Mouse (Mus musculus): ENCODE results near the gene Spryd3. TPM values are rescaled to one million over a fixed set of nuclear protein-coding genes. Genes with fewer than 3 reads are reported as not detected.

The Spryd3 gene
- polyA plus RNA-seq (2012; rRNA removed) = 40.8 and 55.2 TPM in 2 replicates

GRCm38 (mm10) chr15:102136129-102136758 is at the start of gene Spryd3:
Spryd3 (minus strand) TSS chr15:102136234.
- H3K4me1 ChIP-seq (ENCODE audit: control insufficient read depth, insufficient read depth, low read length) = peaks cover 11% of the 10 kb centered on the region
- TF ChIP-seq CTCF (IDR thresholded peaks at IDR 0.05; ENCODE audit: insufficient read depth, low read length) = no peak
- TF ChIP-seq POLR2A (IDR thresholded peaks at IDR 0.05; ENCODE audit: borderline replicate concordance, extremely low read depth, low read depth, low read length) = peak; percentile 40; the same call in 1 of the 2 replicates
- peak; percentile 99 for DNase-seq
- WGBS = under 1% methylated on average over 50 of the region's 50 CpGs
- H3K4me3 ChIP-seq (replicated peaks; ENCODE audit: extremely low read depth, low read depth, low read length) = peak within 1 kb of the TSS; percentile 85

DNA sequence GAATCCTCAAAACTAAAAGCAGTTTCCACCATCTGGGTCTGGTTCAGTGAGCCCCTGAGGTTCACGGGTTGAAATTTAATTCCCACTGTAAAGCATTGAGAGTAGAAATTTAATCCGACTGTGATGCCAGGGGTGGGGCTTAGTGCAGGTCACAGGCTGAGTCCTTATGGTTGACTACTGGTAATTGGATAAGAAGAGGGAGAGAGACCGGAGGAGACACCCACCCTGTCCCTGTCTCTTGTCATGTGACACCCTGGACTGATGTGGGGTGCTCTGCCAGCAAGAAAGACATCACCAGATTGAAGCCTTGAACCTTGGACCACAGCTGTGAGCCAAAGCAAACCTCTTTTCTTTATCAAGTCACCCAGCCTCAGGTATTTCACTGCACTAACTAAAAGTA is 47.0 kb upstream of the Spryd3 start:
- no peak for DNase-seq
- WGBS = 75% methylated on average over 3 of the region's 3 CpGs
- no peaks in the 10 kb centered on the region for H3K4me1 ChIP-seq (ENCODE audit: control insufficient read depth, insufficient read depth, low read length)

GRCm38 (mm10) chr15:102179924-102180323 is 43.9 kb upstream of the Spryd3 start:
- TF ChIP-seq CTCF (IDR thresholded peaks at IDR 0.05; ENCODE audit: insufficient read depth, low read length) (no peak), POLR2A (IDR thresholded peaks at IDR 0.05; ENCODE audit: borderline replicate concordance, extremely low read depth, low read depth, low read length) (no peak)
- H3K4me1 ChIP-seq (ENCODE audit: control insufficient read depth, insufficient read depth, low read length) = no peaks in the 10 kb centered on the region
- H3K4me3 ChIP-seq (replicated peaks; ENCODE audit: extremely low read depth, low read depth, low read length) = no peak overlapping the region
- no peak for DNase-seq
- 91% methylated on average over 14 of the region's 14 CpGs for WGBS

More for the DNA sequence above, 47.0 kb upstream of the Spryd3 start:
- no peak overlapping the region for H3K4me3 ChIP-seq (replicated peaks; ENCODE audit: extremely low read depth, low read depth, low read length)
- TF ChIP-seq POLR2A (IDR thresholded peaks at IDR 0.05; ENCODE audit: borderline replicate concordance, extremely low read depth, low read depth, low read length) (no peak), CTCF (IDR thresholded peaks at IDR 0.05; ENCODE audit: insufficient read depth, low read length) (no peak)

GRCm38 (mm10) chr15:102179106-102179505 is 43.1 kb upstream of the Spryd3 start:
- 89% methylated on average over 9 of the region's 9 CpGs for WGBS
- Histone ChIP-seq H3K4me3 (replicated peaks; ENCODE audit: extremely low read depth, low read depth, low read length) (no peak overlapping the region), H3K4me1 (ENCODE audit: control insufficient read depth, insufficient read depth, low read length) (no peaks in the 10 kb centered on the region)
- no peak for DNase-seq
- TF ChIP-seq CTCF (IDR thresholded peaks at IDR 0.05; ENCODE audit: insufficient read depth, low read length) (no peak), POLR2A (IDR thresholded peaks at IDR 0.05; ENCODE audit: borderline replicate concordance, extremely low read depth, low read depth, low read length) (no peak)

DNA sequence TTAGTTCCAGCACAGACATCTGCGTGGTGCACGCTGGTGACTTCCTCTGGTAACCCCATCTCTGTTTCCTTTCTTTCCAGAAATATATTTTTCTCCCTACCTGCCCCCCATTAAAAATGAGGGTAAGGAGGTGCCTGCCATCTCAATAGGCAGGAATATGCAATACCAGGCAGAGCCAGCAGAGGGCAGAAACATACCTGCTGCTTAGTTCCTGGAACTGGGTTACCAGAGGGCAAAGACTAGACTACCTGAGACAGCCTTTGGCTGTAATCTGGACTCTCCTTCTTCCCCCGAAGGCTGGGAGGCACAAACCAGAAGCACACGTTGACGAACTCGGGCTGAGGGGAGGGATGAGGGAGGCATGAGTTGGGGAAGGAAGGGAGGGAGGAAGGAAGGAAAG is 42.2 kb upstream of the Spryd3 start:
- 23% methylated on average over 6 of the region's 6 CpGs for WGBS
- Histone ChIP-seq H3K4me3 (replicated peaks; ENCODE audit: extremely low read depth, low read depth, low read length) (no peak overlapping the region), H3K4me1 (ENCODE audit: control insufficient read depth, insufficient read depth, low read length) (no peaks in the 10 kb centered on the region)
- TF ChIP-seq CTCF (IDR thresholded peaks at IDR 0.05; ENCODE audit: insufficient read depth, low read length) = peak; percentile 70
- no peak for TF ChIP-seq POLR2A (IDR thresholded peaks at IDR 0.05; ENCODE audit: borderline replicate concordance, extremely low read depth, low read depth, low read length)
- DNase-seq = peak; percentile 87

DNA sequence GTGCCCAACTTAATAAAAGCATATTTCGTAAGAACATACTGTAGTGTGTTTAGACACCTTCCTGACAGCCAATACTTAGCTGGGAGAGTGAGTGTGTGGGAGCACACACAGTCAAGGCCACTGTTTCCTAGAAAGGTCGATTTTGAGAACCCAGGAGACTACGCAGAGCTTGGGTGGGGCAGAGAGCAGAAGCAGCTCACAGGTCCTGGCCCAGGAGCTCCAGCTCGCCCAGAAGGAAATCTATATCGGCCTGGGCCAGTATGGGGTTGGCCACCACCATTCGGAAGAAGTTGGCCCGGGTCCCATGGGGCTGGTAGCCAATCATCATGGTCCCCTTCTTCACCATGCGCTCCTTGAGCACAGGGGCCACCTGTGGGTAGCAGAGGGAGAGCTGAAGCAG is 41.4 kb upstream of the Spryd3 start:
- Histone ChIP-seq H3K4me3 (replicated peaks; ENCODE audit: extremely low read depth, low read depth, low read length) (no peak overlapping the region), H3K4me1 (ENCODE audit: control insufficient read depth, insufficient read depth, low read length) (no peaks in the 10 kb centered on the region)
- DNase-seq = no peak
- WGBS = 81% methylated on average over 8 of the region's 8 CpGs
- TF ChIP-seq CTCF (IDR thresholded peaks at IDR 0.05; ENCODE audit: insufficient read depth, low read length) (no peak), POLR2A (IDR thresholded peaks at IDR 0.05; ENCODE audit: borderline replicate concordance, extremely low read depth, low read depth, low read length) (no peak)

DNA sequence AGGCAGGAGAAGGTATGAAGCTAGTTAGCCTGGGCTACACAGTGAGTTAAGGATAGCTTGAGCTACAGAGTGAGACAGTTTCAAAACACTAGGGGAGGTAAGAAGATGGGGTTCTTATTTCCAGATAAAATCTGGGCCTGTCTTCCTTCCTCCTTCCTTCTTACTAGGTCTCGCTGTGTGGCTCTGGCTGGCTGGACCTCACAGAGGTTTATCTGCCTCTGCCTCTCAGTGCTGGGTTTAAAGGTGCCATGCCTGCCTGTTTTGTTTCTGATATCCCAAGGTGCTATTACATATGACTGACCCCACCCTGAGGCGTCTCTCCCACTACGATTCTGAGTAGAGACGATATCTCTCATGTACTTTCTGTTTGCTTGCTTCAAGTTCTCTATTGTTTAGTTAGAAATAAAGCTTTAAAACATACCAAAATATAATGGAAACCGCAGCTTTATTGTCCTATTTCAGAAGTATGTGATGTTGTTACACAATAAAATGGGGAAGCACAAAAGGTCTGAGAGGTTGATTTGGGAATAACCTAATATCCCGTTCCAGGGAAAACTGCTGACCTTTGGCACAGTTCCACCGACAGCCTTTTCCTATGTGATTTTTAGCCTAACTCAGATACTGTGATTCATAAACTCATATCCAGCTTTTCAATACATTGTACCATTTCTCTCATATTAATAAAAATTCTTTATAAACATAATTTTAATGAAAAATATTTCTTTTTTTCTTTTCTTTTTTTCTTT is 40.7 kb upstream of the Spryd3 start:
- no peak for DNase-seq
- no peaks in the 10 kb centered on the region for H3K4me1 ChIP-seq (ENCODE audit: control insufficient read depth, insufficient read depth, low read length)
- H3K4me3 ChIP-seq (replicated peaks; ENCODE audit: extremely low read depth, low read depth, low read length) = no peak overlapping the region
- TF ChIP-seq CTCF (IDR thresholded peaks at IDR 0.05; ENCODE audit: insufficient read depth, low read length) (no peak), POLR2A (IDR thresholded peaks at IDR 0.05; ENCODE audit: borderline replicate concordance, extremely low read depth, low read depth, low read length) (no peak)
- 68% methylated on average over 7 of the region's 7 CpGs for WGBS

DNA sequence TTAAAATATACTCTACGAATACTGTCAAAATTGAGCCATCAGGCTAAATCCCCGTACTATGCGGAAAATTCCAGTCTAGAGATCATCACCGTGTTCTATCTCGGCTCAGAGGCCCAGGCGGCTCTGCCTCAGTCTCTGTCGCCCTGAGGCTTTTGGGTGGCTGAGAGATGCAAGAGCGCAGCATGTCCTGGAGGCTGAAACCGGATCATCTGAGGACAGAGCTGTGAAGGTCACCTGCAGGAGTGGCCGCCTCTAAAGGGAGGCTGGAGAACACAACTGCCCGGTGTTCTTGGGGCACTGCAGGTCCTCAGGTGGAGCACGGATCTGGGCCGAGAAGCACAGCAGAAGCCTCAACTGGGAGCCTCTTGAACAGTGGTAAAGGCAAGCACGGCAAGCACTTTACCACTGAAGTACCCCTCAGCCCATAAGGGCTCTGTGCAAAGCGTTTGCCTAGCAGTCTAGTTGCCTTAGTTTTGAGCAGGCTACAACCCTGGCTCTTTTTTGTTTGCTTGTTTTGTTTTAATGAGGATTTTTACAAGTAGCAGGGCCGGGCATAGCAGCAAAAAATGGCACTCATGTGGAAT is 39.8 kb upstream of the Spryd3 start:
- TF ChIP-seq POLR2A (IDR thresholded peaks at IDR 0.05; ENCODE audit: borderline replicate concordance, extremely low read depth, low read depth, low read length) (no peak), CTCF (IDR thresholded peaks at IDR 0.05; ENCODE audit: insufficient read depth, low read length) (no peak)
- peak; percentile 31 for DNase-seq
- WGBS = 79% methylated on average over 16 of the region's 16 CpGs
- Histone ChIP-seq H3K4me3 (replicated peaks; ENCODE audit: extremely low read depth, low read depth, low read length) (no peak overlapping the region), H3K4me1 (ENCODE audit: control insufficient read depth, insufficient read depth, low read length) (no peaks in the 10 kb centered on the region)

GRCm38 (mm10) chr15:102173581-102173980 is 37.5 kb upstream of the Spryd3 start:
- Histone ChIP-seq H3K4me1 (ENCODE audit: control insufficient read depth, insufficient read depth, low read length) (no peaks in the 10 kb centered on the region), H3K4me3 (replicated peaks; ENCODE audit: extremely low read depth, low read depth, low read length) (no peak overlapping the region)
- TF ChIP-seq POLR2A (IDR thresholded peaks at IDR 0.05; ENCODE audit: borderline replicate concordance, extremely low read depth, low read depth, low read length) = no peak
- TF ChIP-seq CTCF (IDR thresholded peaks at IDR 0.05; ENCODE audit: insufficient read depth, low read length) = no peak
- DNase-seq = no peak
- 73% methylated on average over 3 of the region's 3 CpGs for WGBS
